Mouse (Mus musculus): Measurements from ENCODE around the gene Rxrb. TPM values are rescaled to one million over a fixed set of nuclear protein-coding genes. Genes with fewer than 3 reads are reported as not detected.

Gene Rxrb
- polyA plus RNA-seq, 1 experiment from 2014 or later = 54.0 TPM

DNA sequence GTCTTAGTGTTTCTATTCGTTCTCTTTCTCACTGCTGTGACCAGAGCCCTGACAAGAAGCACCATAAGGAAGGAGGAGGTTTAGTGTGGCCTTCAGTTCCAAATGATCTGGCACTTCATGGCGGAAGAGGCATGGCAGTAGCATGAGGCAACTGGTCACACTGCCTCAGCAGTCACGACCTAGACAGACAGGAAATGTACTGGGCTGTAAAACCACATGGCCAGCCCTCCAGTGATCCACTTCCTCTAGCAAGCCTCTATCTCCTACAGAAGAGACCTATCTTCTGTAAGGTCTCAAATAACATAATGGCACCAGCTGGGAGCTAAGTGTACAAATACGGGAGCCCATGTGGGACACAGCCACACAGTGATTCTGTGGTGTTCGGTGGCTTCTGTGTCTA is 40.5 kb downstream of the Rxrb start:
- Histone ChIP-seq H3K9ac (ENCODE audit: low read depth, low read length) (no peak overlapping the region), H3K4me3 (ENCODE audit: low read depth, low read length) (no peak overlapping the region), H3K36me3 (ENCODE audit: control insufficient read depth, insufficient read depth, low read length) (no peaks in the 10 kb centered on the region), H3K27ac (ENCODE audit: low read length) (no peak overlapping the region), H3K27me3 (ENCODE audit: control insufficient read depth, insufficient read depth, low read depth, low read length) (no peaks in the 10 kb centered on the region; the same call in none of the 2 replicates), H3K9me3 (replicated peaks; ENCODE audit: control insufficient read depth, low read length, poor library complexity, severe bottlenecking) (no peaks in the 10 kb centered on the region), H3K4me2 (ENCODE audit: low read length) (no peak overlapping the region), H3K4me1 (ENCODE audit: control insufficient read depth, insufficient read depth, low read length) (peaks cover 6% of the 10 kb centered on the region; the same call in 1 of the 2 replicates)
- no peak for ATAC-seq
- 84% methylated on average over 5 of the region's 5 CpGs for WGBS

DNA sequence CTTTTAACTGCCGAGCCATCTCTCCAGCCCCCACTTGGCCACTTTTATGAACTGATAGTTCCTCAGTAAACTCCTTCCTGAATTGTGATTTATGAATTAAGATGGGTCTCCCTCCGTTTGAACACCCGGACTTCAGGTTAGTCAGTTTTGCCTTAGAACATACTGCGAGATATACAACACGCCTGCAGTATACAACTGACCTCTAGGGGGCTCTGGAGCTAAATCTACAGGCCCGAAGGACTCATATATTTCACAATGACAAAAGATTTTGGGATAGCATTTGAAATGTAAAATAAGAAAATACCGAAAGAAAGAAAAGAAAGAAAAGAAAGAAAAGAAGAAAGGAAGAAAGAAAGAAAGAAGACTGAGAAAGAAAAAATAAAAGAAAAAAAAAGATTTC is 43.7 kb downstream of the Rxrb start:
- Histone ChIP-seq H3K9me3 (replicated peaks; ENCODE audit: control insufficient read depth, low read length, poor library complexity, severe bottlenecking) (no peaks in the 10 kb centered on the region), H3K27ac (ENCODE audit: low read length) (no peak overlapping the region), H3K4me3 (ENCODE audit: low read depth, low read length) (no peak overlapping the region), H3K4me2 (ENCODE audit: low read length) (no peak overlapping the region), H3K36me3 (ENCODE audit: control insufficient read depth, insufficient read depth, low read length) (no peaks in the 10 kb centered on the region), H3K4me1 (ENCODE audit: control insufficient read depth, insufficient read depth, low read length) (peaks cover 6% of the 10 kb centered on the region; the same call in 1 of the 2 replicates), H3K27me3 (ENCODE audit: control insufficient read depth, insufficient read depth, low read depth, low read length) (peaks cover 3% of the 10 kb centered on the region), H3K9ac (ENCODE audit: low read depth, low read length) (no peak overlapping the region)
- WGBS = 39% methylated on average over 7 of the region's 7 CpGs
- no peak for ATAC-seq

DNA sequence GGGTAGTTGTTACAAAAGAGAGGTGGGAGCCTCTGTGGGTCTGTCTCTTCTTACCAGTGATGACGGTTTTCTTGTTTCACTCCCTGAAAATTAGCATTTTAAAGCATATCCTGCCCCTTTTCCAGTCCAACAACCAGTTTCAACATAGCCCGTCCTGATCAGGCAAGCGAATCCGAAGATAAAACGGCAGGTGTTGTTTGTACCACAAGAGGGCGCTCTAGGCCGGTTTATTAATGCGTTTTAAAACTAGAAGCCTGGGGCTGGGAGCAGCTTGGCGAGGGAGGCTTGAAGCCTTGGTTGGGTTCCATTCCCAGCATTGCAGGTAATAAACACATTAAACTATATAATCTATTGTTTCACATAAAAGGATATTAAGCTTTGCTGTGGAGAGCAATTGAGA is 45.9 kb downstream of the Rxrb start:
- WGBS = 2% methylated on average over 9 of the region's 9 CpGs
- no peak overlapping the region for H3K4me3 ChIP-seq (ENCODE audit: low read depth, low read length)
- H3K4me1 ChIP-seq (ENCODE audit: control insufficient read depth, insufficient read depth, low read length) = peaks cover 6% of the 10 kb centered on the region; the same call in 1 of the 2 replicates
- no peak for ATAC-seq
- H3K27me3 ChIP-seq (ENCODE audit: control insufficient read depth, insufficient read depth, low read depth, low read length) = peaks cover 3% of the 10 kb centered on the region
- H3K9me3 ChIP-seq (replicated peaks; ENCODE audit: control insufficient read depth, low read length, poor library complexity, severe bottlenecking) = no peaks in the 10 kb centered on the region
- no peak overlapping the region for H3K27ac ChIP-seq (ENCODE audit: low read length)
- no peak overlapping the region for H3K9ac ChIP-seq (ENCODE audit: low read depth, low read length)
- no peaks in the 10 kb centered on the region for H3K36me3 ChIP-seq (ENCODE audit: control insufficient read depth, insufficient read depth, low read length)
- H3K4me2 ChIP-seq (ENCODE audit: low read length) = no peak overlapping the region

DNA sequence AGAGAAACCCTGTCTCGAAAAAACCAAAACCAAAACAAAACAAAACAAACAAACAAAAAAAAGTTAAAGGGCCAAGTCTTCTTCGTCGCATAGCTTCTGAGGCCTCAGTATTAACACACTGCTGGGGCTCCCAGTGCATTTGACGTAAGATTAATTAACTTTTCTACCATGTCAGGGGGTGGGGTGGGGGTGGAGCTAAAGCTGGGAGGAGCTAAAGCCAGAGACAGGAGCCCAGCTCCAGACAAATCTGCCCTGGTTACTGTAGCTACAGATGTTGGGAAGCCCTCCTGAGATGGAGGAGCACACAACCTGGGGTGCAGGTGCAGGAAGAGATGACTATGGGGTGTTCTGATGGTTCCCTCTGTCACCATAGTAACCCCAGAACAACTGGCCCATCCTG is 46.5 kb downstream of the Rxrb start:
- Histone ChIP-seq H3K27me3 (ENCODE audit: control insufficient read depth, insufficient read depth, low read depth, low read length) (peaks cover 3% of the 10 kb centered on the region), H3K4me2 (ENCODE audit: low read length) (no peak overlapping the region), H3K4me3 (ENCODE audit: low read depth, low read length) (no peak overlapping the region), H3K27ac (ENCODE audit: low read length) (no peak overlapping the region), H3K4me1 (ENCODE audit: control insufficient read depth, insufficient read depth, low read length) (peaks cover 6% of the 10 kb centered on the region), H3K36me3 (ENCODE audit: control insufficient read depth, insufficient read depth, low read length) (no peaks in the 10 kb centered on the region), H3K9me3 (replicated peaks; ENCODE audit: control insufficient read depth, low read length, poor library complexity, severe bottlenecking) (no peaks in the 10 kb centered on the region), H3K9ac (ENCODE audit: low read depth, low read length) (no peak overlapping the region)
- 54% methylated on average over 4 of the region's 4 CpGs for WGBS
- ATAC-seq = no peak; the same call in 1 of the 2 replicates

DNA sequence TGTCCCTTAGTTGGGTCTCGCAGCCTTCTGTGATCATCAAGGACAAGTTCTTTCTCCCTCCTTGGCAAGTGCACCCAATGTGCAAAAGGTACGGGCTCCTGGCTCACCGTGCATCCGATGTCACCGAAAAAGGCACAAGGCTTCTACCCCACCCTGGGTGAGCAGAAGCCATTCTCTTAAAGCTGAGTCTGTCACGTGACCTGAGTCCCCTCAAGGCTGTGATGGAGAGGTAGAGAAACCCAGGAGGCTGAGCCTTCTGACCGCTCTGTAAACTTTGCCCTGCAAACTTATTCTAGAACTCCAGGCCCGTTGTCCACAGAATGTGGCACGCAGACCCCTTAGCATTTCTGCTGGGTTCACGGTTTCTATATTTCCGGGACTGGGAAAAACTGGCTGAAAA is 47.4 kb downstream of the Rxrb start:
- 90% methylated on average over 11 of the region's 11 CpGs for WGBS
- H3K36me3 ChIP-seq (ENCODE audit: control insufficient read depth, insufficient read depth, low read length) = no peaks in the 10 kb centered on the region

DNA sequence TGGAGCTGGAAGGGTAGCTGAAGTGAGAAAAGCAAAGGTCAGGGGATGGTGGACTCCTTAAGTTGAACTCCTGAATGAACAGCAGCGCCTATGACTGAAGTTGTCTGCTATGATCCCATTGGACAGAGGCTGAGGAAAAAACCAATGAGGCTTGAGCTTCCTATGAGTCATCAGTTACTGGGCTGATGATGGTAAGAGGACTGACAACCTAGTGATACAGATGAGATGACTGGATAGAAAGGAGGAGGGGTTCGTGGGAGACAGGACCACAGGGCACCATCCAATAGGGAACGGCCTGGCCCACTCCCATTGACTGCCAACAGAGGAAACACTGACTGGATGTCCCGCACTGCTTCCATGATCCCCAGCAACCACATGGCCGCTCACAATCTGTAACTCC is 48.0 kb downstream of the Rxrb start:
- Histone ChIP-seq H3K4me2 (ENCODE audit: low read length) (0 out of 2 replicates have a peak overlapping the region, but pooled peaks have one; percentile 7), H3K4me1 (ENCODE audit: control insufficient read depth, insufficient read depth, low read length) (peaks cover 6% of the 10 kb centered on the region), H3K27ac (ENCODE audit: low read length) (no peak overlapping the region), H3K27me3 (ENCODE audit: control insufficient read depth, insufficient read depth, low read depth, low read length) (peaks cover 3% of the 10 kb centered on the region), H3K9me3 (replicated peaks; ENCODE audit: control insufficient read depth, low read length, poor library complexity, severe bottlenecking) (no peaks in the 10 kb centered on the region), H3K9ac (ENCODE audit: low read depth, low read length) (0 out of 2 replicates have a peak overlapping the region, but pooled peaks have one; percentile 23), H3K4me3 (ENCODE audit: low read depth, low read length) (no peak overlapping the region), H3K36me3 (ENCODE audit: control insufficient read depth, insufficient read depth, low read length) (no peaks in the 10 kb centered on the region)
- WGBS = 5% methylated on average over 5 of the region's 5 CpGs
- ATAC-seq = peak; percentile 90

More for the DNA sequence above, 47.4 kb downstream of the Rxrb start:
- Histone ChIP-seq H3K4me3 (ENCODE audit: low read depth, low read length) (no peak overlapping the region), H3K9ac (ENCODE audit: low read depth, low read length) (no peak overlapping the region), H3K4me1 (ENCODE audit: control insufficient read depth, insufficient read depth, low read length) (peaks cover 6% of the 10 kb centered on the region), H3K27ac (ENCODE audit: low read length) (no peak overlapping the region), H3K4me2 (ENCODE audit: low read length) (no peak overlapping the region), H3K27me3 (ENCODE audit: control insufficient read depth, insufficient read depth, low read depth, low read length) (peaks cover 3% of the 10 kb centered on the region), H3K9me3 (replicated peaks; ENCODE audit: control insufficient read depth, low read length, poor library complexity, severe bottlenecking) (no peaks in the 10 kb centered on the region)
- ATAC-seq = no peak

DNA sequence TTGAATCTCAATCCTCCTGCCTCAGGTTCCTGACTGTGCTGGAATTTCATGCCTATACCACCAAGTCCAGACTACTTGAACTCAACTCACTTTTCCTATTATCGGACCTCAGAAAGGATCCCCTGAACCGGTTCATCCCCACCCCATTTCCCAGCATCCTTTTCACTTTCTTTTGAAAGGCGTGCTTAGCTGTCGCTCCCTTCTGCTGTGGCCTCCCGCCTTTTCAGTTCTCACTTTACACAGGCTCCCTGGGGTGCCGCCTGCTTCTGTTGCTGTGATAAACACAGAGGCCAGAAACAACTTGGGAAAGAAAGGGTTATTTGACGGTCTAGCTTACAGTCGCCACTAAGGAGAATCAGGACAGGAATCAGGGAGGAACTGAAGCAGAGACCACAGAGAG is 51.5 kb downstream of the Rxrb start:
- peak overlapping the region; percentile 6; the same call in 1 of the 2 replicates for H3K4me2 ChIP-seq (ENCODE audit: low read length)
- no peak for ATAC-seq
- no peaks in the 10 kb centered on the region for H3K36me3 ChIP-seq (ENCODE audit: control insufficient read depth, insufficient read depth, low read length)
- H3K4me1 ChIP-seq (ENCODE audit: control insufficient read depth, insufficient read depth, low read length) = no peaks in the 10 kb centered on the region; the same call in 1 of the 2 replicates
- H3K9ac ChIP-seq (ENCODE audit: low read depth, low read length) = 0 out of 2 replicates have a peak overlapping the region, but pooled peaks have one; percentile 10
- no peak overlapping the region for H3K27ac ChIP-seq (ENCODE audit: low read length)
- H3K4me3 ChIP-seq (ENCODE audit: low read depth, low read length) = no peak overlapping the region
- no peaks in the 10 kb centered on the region for H3K9me3 ChIP-seq (replicated peaks; ENCODE audit: control insufficient read depth, low read length, poor library complexity, severe bottlenecking)
- no peaks in the 10 kb centered on the region for H3K27me3 ChIP-seq (ENCODE audit: control insufficient read depth, insufficient read depth, low read depth, low read length)
- 2% methylated on average over 8 of the region's 8 CpGs for WGBS

DNA sequence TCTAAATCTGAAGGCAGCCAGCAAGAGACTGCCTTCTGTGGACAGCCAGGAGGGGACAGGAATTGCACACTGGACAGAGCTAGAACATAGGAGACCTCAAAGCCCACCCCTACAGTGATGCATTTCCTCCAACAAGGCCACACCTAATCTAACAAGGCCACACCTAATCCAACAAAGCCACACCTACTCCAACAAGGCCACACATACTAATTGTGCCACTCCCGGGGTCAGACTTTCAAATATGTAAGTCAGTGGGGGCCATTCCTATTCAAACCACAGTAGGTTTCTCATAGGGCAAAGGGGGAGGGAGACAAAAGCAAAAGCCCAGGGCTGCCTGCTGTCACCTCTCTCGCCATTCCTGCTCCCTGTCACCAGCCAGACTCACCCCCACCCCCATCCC is 55.8 kb downstream of the Rxrb start:
- ATAC-seq = no peak
- WGBS = 31% methylated on average over 2 of the region's 2 CpGs
- no peak overlapping the region for H3K4me3 ChIP-seq (ENCODE audit: low read depth, low read length)

More for the DNA sequence above, 55.8 kb downstream of the Rxrb start:
- Histone ChIP-seq H3K27me3 (ENCODE audit: control insufficient read depth, insufficient read depth, low read depth, low read length) (no peaks in the 10 kb centered on the region), H3K9ac (ENCODE audit: low read depth, low read length) (no peak overlapping the region), H3K36me3 (ENCODE audit: control insufficient read depth, insufficient read depth, low read length) (no peaks in the 10 kb centered on the region), H3K27ac (ENCODE audit: low read length) (no peak overlapping the region), H3K4me2 (ENCODE audit: low read length) (no peak overlapping the region), H3K9me3 (replicated peaks; ENCODE audit: control insufficient read depth, low read length, poor library complexity, severe bottlenecking) (no peaks in the 10 kb centered on the region), H3K4me1 (ENCODE audit: control insufficient read depth, insufficient read depth, low read length) (no peaks in the 10 kb centered on the region; the same call in 1 of the 2 replicates)
